Mouse (Mus musculus): ENCODE data around the gene Cryzl1. TPM values are rescaled to one million over a fixed set of nuclear protein-coding genes. Genes with fewer than 3 reads are reported as not detected.

Gene Cryzl1
- 103 and 110 TPM in 2 replicates for polyA plus RNA-seq (2015; fragmentation: Nextera tagmentation; extraction: Ambion mirVana)

- peak within 1 kb of the TSS; percentile 97 for H3K27ac ChIP-seq
- H3K4me2 ChIP-seq (replicated peaks), result peak within 1 kb of the TSS; percentile 74
- 1% methylated on average over 46 of the region's 46 CpGs for WGBS
- H3K4me1 ChIP-seq (replicated peaks), result peaks cover 39% of the 10 kb centered on the region
- no peaks in the 10 kb centered on the region for H3K27me3 ChIP-seq
- peak within 1 kb of the TSS; percentile 97 for H3K9ac ChIP-seq (replicated peaks)
- no peaks in the 10 kb centered on the region for H3K9me3 ChIP-seq
- H3K36me3 ChIP-seq, result peaks cover 12% of the 10 kb centered on the region; the same call in 1 of the 2 replicates
- peak within 1 kb of the TSS; percentile 95 for H3K4me3 ChIP-seq (replicated peaks)
- ATAC-seq, result peak; percentile 96
These were observed at the start of gene Cryzl1 for GRCm38 (mm10) chr16:91728123-91729065. Gene Cryzl1, minus strand, starts transcription at chr16:91728975.

DNA sequence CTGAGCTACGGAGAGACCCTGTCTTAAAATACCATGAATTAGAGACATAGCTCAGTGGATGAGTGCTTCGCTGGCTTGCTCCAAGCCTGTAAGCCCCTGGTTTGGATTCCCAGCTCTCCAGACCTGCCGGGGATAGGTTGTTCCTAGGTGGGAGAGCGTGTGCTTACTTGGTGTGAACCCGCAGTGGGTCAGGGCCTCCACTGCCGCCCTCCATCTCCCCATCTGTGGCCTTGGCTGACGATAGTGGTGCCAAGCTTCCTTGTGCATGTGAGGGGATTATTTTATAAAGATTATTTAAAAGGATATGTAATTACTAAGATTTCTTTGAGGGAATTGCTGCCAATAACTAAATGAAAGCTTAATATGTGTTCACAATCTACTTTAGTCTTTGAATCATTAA lies 43.8 kb upstream of the Cryzl1 start:
- peaks cover 57% of the 10 kb centered on the region for H3K4me1 ChIP-seq (replicated peaks)
- H3K36me3 ChIP-seq, result no peaks in the 10 kb centered on the region
- H3K9ac ChIP-seq (replicated peaks), result no peak overlapping the region
- ATAC-seq, result no peak
- no peak overlapping the region; the same call in 1 of the 2 replicates for H3K27ac ChIP-seq
- H3K4me3 ChIP-seq (replicated peaks), result no peak overlapping the region
- H3K27me3 ChIP-seq, result no peaks in the 10 kb centered on the region
- 83% methylated on average over 7 of the region's 7 CpGs for WGBS
- no peaks in the 10 kb centered on the region for H3K9me3 ChIP-seq
- H3K4me2 ChIP-seq (replicated peaks), result no peak overlapping the region

- ATAC-seq, result no peak
- Histone ChIP-seq H3K9me3 (no peaks in the 10 kb centered on the region), H3K4me3 (replicated peaks) (no peak overlapping the region), H3K4me1 (replicated peaks) (peaks cover 66% of the 10 kb centered on the region), H3K27ac (peak overlapping the region; percentile 79), H3K9ac (replicated peaks) (0 out of 2 replicates have a peak overlapping the region, but pooled peaks have one; percentile 21), H3K4me2 (replicated peaks) (no peak overlapping the region), H3K36me3 (no peaks in the 10 kb centered on the region), H3K27me3 (no peaks in the 10 kb centered on the region)
- 72% methylated on average over 6 of the region's 6 CpGs for WGBS
These were observed 42.6 kb upstream of the Cryzl1 start for GRCm38 (mm10) chr16:91771334-91771733.

GRCm38 (mm10) chr16:91770662-91771061 lies 41.9 kb upstream of the Cryzl1 start:
- H3K27ac ChIP-seq, result peak overlapping the region; percentile 79
- no peaks in the 10 kb centered on the region for H3K27me3 ChIP-seq
- H3K4me3 ChIP-seq (replicated peaks), result no peak overlapping the region
- peaks cover 67% of the 10 kb centered on the region for H3K4me1 ChIP-seq (replicated peaks)
- peak; percentile 81 for ATAC-seq
- no peaks in the 10 kb centered on the region for H3K9me3 ChIP-seq
- H3K9ac ChIP-seq (replicated peaks), result peak overlapping the region; percentile 21; the same call in 1 of the 2 replicates
- peak overlapping the region; percentile 13; the same call in 1 of the 2 replicates for H3K4me2 ChIP-seq (replicated peaks)
- WGBS, result 5% methylated on average over 5 of the region's 5 CpGs
- no peaks in the 10 kb centered on the region for H3K36me3 ChIP-seq

DNA sequence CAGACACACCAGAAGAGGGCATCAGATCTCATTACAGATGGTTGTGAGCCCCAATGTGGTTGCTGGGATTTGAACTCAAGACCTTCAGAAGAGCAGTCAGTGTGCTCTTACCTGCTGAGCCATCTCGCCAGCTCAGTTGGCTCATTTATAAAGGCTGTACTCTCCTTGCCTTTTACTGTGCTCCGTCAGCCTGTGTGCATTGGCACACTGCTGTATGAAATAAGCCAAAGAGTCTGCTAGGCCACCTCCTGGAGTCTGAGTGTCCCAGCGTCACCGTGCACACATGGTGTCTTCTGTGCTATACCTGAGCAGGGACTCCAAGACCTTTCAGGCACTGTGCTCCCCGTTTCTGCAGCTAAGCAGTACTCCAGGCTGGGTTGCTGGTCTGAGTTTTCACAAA lies 41.1 kb upstream of the Cryzl1 start:
- no peak overlapping the region for H3K4me2 ChIP-seq (replicated peaks)
- ATAC-seq, result 0 out of 2 replicates have a peak, but pooled peaks have one; percentile 24
- H3K9me3 ChIP-seq, result no peaks in the 10 kb centered on the region
- peak overlapping the region; percentile 79 for H3K27ac ChIP-seq
- no peaks in the 10 kb centered on the region for H3K27me3 ChIP-seq
- 77% methylated on average over 5 of the region's 5 CpGs for WGBS
- no peaks in the 10 kb centered on the region for H3K36me3 ChIP-seq
- H3K9ac ChIP-seq (replicated peaks), result 0 out of 2 replicates have a peak overlapping the region, but pooled peaks have one; percentile 21
- no peak overlapping the region for H3K4me3 ChIP-seq (replicated peaks)
- peaks cover 68% of the 10 kb centered on the region for H3K4me1 ChIP-seq (replicated peaks)

GRCm38 (mm10) chr16:91768586-91768985 lies 39.8 kb upstream of the Cryzl1 start:
- Histone ChIP-seq H3K27ac (no peak overlapping the region), H3K36me3 (no peaks in the 10 kb centered on the region), H3K9ac (replicated peaks) (no peak overlapping the region), H3K4me3 (replicated peaks) (no peak overlapping the region), H3K4me1 (replicated peaks) (peaks cover 76% of the 10 kb centered on the region), H3K27me3 (no peaks in the 10 kb centered on the region), H3K4me2 (replicated peaks) (no peak overlapping the region), H3K9me3 (no peaks in the 10 kb centered on the region)
- WGBS, result 94% methylated on average over 6 of the region's 6 CpGs
- ATAC-seq, result no peak

DNA sequence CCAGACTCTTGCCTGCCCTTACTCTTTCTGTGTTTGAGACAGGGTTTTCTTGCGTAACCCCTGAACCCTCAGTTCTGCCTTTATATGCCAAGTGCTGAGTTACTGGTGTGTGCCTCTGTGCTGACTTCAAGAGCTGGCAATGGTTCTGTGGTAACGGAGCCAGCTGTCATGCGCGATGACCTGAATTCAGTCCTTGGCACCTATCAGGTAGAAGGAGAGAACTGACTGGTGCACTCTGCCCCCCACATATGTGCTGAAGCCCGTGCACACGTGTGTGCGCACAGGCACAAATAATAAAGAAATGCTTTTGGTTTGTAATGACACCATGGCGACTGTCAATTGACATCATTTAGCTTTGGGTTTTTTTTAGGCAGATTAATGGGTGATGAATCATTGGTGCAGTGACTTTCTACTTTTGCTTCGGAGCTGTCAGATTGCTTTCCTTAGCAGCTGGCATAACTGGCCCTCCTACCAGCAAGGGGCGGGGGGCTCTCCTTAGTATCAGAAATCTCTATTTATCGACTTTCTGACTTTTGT lies 38.5 kb upstream of the Cryzl1 start:
- no peak for ATAC-seq
- H3K4me1 ChIP-seq (replicated peaks), result peaks cover 84% of the 10 kb centered on the region
- WGBS, result 90% methylated on average over 11 of the region's 11 CpGs

GRCm38 (mm10) chr16:91765816-91766210 lies 37.0 kb upstream of the Cryzl1 start:
- H3K4me3 ChIP-seq (replicated peaks), result no peak overlapping the region
- 90% methylated on average over 15 of the region's 15 CpGs for WGBS
- H3K27ac ChIP-seq, result no peak overlapping the region
- no peaks in the 10 kb centered on the region for H3K27me3 ChIP-seq
- H3K36me3 ChIP-seq, result no peaks in the 10 kb centered on the region
- no peaks in the 10 kb centered on the region for H3K9me3 ChIP-seq
- ATAC-seq, result no peak
- no peak overlapping the region for H3K4me2 ChIP-seq (replicated peaks)
- peaks cover 84% of the 10 kb centered on the region for H3K4me1 ChIP-seq (replicated peaks)
- H3K9ac ChIP-seq (replicated peaks), result no peak overlapping the region

More for the DNA sequence above, 38.5 kb upstream of the Cryzl1 start:
- H3K9ac ChIP-seq (replicated peaks), result no peak overlapping the region
- no peak overlapping the region for H3K27ac ChIP-seq
- H3K9me3 ChIP-seq, result no peaks in the 10 kb centered on the region
- no peaks in the 10 kb centered on the region for H3K27me3 ChIP-seq
- no peaks in the 10 kb centered on the region for H3K36me3 ChIP-seq
- H3K4me2 ChIP-seq (replicated peaks), result no peak overlapping the region
- no peak overlapping the region for H3K4me3 ChIP-seq (replicated peaks)

- H3K4me3 ChIP-seq (replicated peaks), result no peak overlapping the region
- no peaks in the 10 kb centered on the region for H3K9me3 ChIP-seq
- no peak for ATAC-seq
- no peak overlapping the region for H3K9ac ChIP-seq (replicated peaks)
- no peaks in the 10 kb centered on the region for H3K36me3 ChIP-seq
- H3K27me3 ChIP-seq, result no peaks in the 10 kb centered on the region
- H3K27ac ChIP-seq, result no peak overlapping the region
- H3K4me2 ChIP-seq (replicated peaks), result no peak overlapping the region
- 79% methylated on average over 15 of the region's 15 CpGs for WGBS
- H3K4me1 ChIP-seq (replicated peaks), result peaks cover 83% of the 10 kb centered on the region
These were observed 36.5 kb upstream of the Cryzl1 start for GRCm38 (mm10) chr16:91765121-91765815.

GRCm38 (mm10) chr16:91764414-91764813 lies 35.6 kb upstream of the Cryzl1 start:
- Histone ChIP-seq H3K4me2 (replicated peaks) (no peak overlapping the region), H3K4me1 (replicated peaks) (peaks cover 74% of the 10 kb centered on the region), H3K9ac (replicated peaks) (no peak overlapping the region), H3K27me3 (no peaks in the 10 kb centered on the region), H3K36me3 (no peaks in the 10 kb centered on the region), H3K27ac (no peak overlapping the region), H3K9me3 (no peaks in the 10 kb centered on the region), H3K4me3 (replicated peaks) (no peak overlapping the region)
- ATAC-seq, result no peak
- 66% methylated on average over 6 of the region's 6 CpGs for WGBS

GRCm38 (mm10) chr16:91763975-91764374 lies 35.2 kb upstream of the Cryzl1 start:
- H3K27me3 ChIP-seq, result no peaks in the 10 kb centered on the region
- no peaks in the 10 kb centered on the region for H3K9me3 ChIP-seq
- peak overlapping the region; percentile 9; the same call in 1 of the 2 replicates for H3K27ac ChIP-seq
- H3K4me1 ChIP-seq (replicated peaks), result peaks cover 71% of the 10 kb centered on the region
- H3K4me2 ChIP-seq (replicated peaks), result no peak overlapping the region
- 56% methylated on average over 6 of the region's 6 CpGs for WGBS
- no peak overlapping the region for H3K4me3 ChIP-seq (replicated peaks)
- no peaks in the 10 kb centered on the region for H3K36me3 ChIP-seq
- ATAC-seq, result no peak
- H3K9ac ChIP-seq (replicated peaks), result no peak overlapping the region
